Mouse (Mus musculus) ES-Bruce4 (cell line): Measurements from ENCODE around the gene Lsm2. TPM values are rescaled to one million over a fixed set of nuclear protein-coding genes. Genes with fewer than 3 reads are reported as not detected.
"Not testable (repeated sequence)": the region's sequence is repeated elsewhere in the genome, so short reads cannot be mapped to it uniquely, and the experiment has no call there.

Experiments
- H3K27ac ChIP-seq: 2 replicates; pipeline ENCODE4 v1.5.1; 2012; ENCODE audit warnings: low read length, inconsistent platforms; ENCODE audit not compliant: insufficient read depth
- H3K27me3 ChIP-seq: 2 replicates; pipeline ENCODE4 v1.6.1; 2012; ENCODE audit warnings: mild to moderate bottlenecking, low read length, inconsistent platforms; ENCODE audit not compliant: control insufficient read depth, poor library complexity, insufficient read depth, severe bottlenecking
- H3K36me3 ChIP-seq: 2 replicates; pipeline ENCODE4 v1.6.1; 2012; ENCODE audit warnings: inconsistent platforms, mild to moderate bottlenecking, low read length, moderate library complexity; ENCODE audit not compliant: control insufficient read depth, poor library complexity, insufficient read depth, severe bottlenecking
- H3K4me1 ChIP-seq: one replicate; pipeline ENCODE4 v1.8.1; 2011; ENCODE audit warnings: low read length; ENCODE audit not compliant: control insufficient read depth, insufficient read depth
- H3K4me3 ChIP-seq: 2 replicates; pipeline ENCODE4 v1.5.1; 2011; ENCODE audit warnings: low read depth, mild to moderate bottlenecking, low read length
- H3K9ac ChIP-seq: 2 replicates; pipeline ENCODE4 v1.6.1; 2012; ENCODE audit warnings: low read depth, mild to moderate bottlenecking, inconsistent platforms; ENCODE audit not compliant: poor library complexity, severe bottlenecking
- H3K9me3 ChIP-seq: replicated peaks from 2 replicates; pipeline ENCODE4 v1.6.1; 2012; ENCODE audit warnings: mild to moderate bottlenecking, low read length, inconsistent platforms; ENCODE audit not compliant: control insufficient read depth, poor library complexity, insufficient read depth, severe bottlenecking
- CTCF ChIP-seq: IDR thresholded peaks from one replicate; pipeline ENCODE4 v1.8.1; 2011; ENCODE audit warnings: low read depth, low read length
- EP300 ChIP-seq: IDR thresholded peaks from 2 replicates; pipeline ENCODE4 v1.6.1; 2011; ENCODE audit warnings: low read depth, low read length; ENCODE audit not compliant: insufficient read depth
- POLR2A ChIP-seq: IDR thresholded peaks from one replicate; pipeline ENCODE4 v1.8.1; 2011; ENCODE audit warnings: low read length; ENCODE audit not compliant: insufficient read depth
- polyA plus RNA-seq: library from polyadenylated mRNA; stranded (reverse); fragments of >200 nt; gene quantifications from 2 replicates; pipeline ENCODE4 v1.2.4, GENCODE M21; 2011; ENCODE audit warnings: low read depth; ENCODE audit not compliant: missing spikeins, insufficient read depth, insufficient read length

The Lsm2 gene
- polyA plus RNA-seq, 1 experiment = 166 TPM

- TF ChIP-seq POLR2A = no peak
- TF ChIP-seq EP300 = no peak
- TF ChIP-seq CTCF = no peak
- Histone ChIP-seq H3K27ac (no peak overlapping the region), H3K27me3 (no peaks in the 10 kb centered on the region), H3K9ac (no peak overlapping the region), H3K4me1 (no peaks in the 10 kb centered on the region), H3K4me3 (no peak overlapping the region), H3K9me3 (no peaks in the 10 kb centered on the region), H3K36me3 (peaks cover 22% of the 10 kb centered on the region)
Measured at GRCm38 (mm10) chr17:34954831-34955230, 26.8 kb upstream of the Lsm2 start.

GRCm38 (mm10) chr17:34955884-34956283 lies 25.8 kb upstream of the Lsm2 start:
- no peak overlapping the region for H3K4me3 ChIP-seq
- H3K27ac ChIP-seq = no peak overlapping the region
- H3K9me3 ChIP-seq = no peaks in the 10 kb centered on the region
- H3K27me3 ChIP-seq = no peaks in the 10 kb centered on the region
- peaks cover 12% of the 10 kb centered on the region for H3K36me3 ChIP-seq
- no peak overlapping the region for H3K9ac ChIP-seq
- TF ChIP-seq CTCF (no peak), EP300 (no peak), POLR2A (no peak)
- no peaks in the 10 kb centered on the region for H3K4me1 ChIP-seq

- H3K4me3 ChIP-seq = no peak overlapping the region
- no peaks in the 10 kb centered on the region for H3K9me3 ChIP-seq
- H3K36me3 ChIP-seq = peaks cover 7% of the 10 kb centered on the region
- H3K9ac ChIP-seq = no peak overlapping the region
- TF ChIP-seq CTCF = no peak
- no peak for TF ChIP-seq POLR2A
- TF ChIP-seq EP300 = no peak
- H3K4me1 ChIP-seq = no peaks in the 10 kb centered on the region
- no peak overlapping the region for H3K27ac ChIP-seq
- no peaks in the 10 kb centered on the region for H3K27me3 ChIP-seq
Measured at GRCm38 (mm10) chr17:34956340-34956739, 25.3 kb upstream of the Lsm2 start.

- not testable (repeated sequence) for H3K4me1 ChIP-seq, H3K9ac ChIP-seq, H3K27ac ChIP-seq, H3K27me3 ChIP-seq, H3K36me3 ChIP-seq, H3K9me3 ChIP-seq
- H3K4me3 ChIP-seq = peak overlapping the region; percentile 4; the same call in 1 of the 2 replicates
Measured at GRCm38 (mm10) chr17:34957291-34957690, 24.4 kb upstream of the Lsm2 start.

GRCm38 (mm10) chr17:34957966-34958365 lies 23.7 kb upstream of the Lsm2 start:
- H3K27me3 ChIP-seq, H3K9me3 ChIP-seq, H3K27ac ChIP-seq, H3K4me1 ChIP-seq, H3K36me3 ChIP-seq, H3K9ac ChIP-seq, H3K4me3 ChIP-seq: not testable (repeated sequence)

- not testable (repeated sequence) for H3K27me3 ChIP-seq, H3K27ac ChIP-seq, H3K4me1 ChIP-seq, H3K36me3 ChIP-seq, H3K9ac ChIP-seq, H3K9me3 ChIP-seq
- H3K4me3 ChIP-seq = peak overlapping the region; percentile 66
Measured at GRCm38 (mm10) chr17:34958734-34959129, 22.9 kb upstream of the Lsm2 start.

GRCm38 (mm10) chr17:34959130-34959778 lies 22.4 kb upstream of the Lsm2 start, which contains the start of gene Hspa1b:
Hspa1b (minus strand) TSS chr17:34959238.
- not testable (repeated sequence) for H3K9me3 ChIP-seq, H3K4me1 ChIP-seq, H3K36me3 ChIP-seq, H3K27me3 ChIP-seq
- peak within 1 kb of the TSS; percentile 69 for H3K9ac ChIP-seq
- peak within 1 kb of the TSS; percentile 64 for H3K27ac ChIP-seq
- peak within 1 kb of the TSS; percentile 96 for H3K4me3 ChIP-seq
